Mouse (Mus musculus) brain, embryonic 14.5 days (tissue): ENCODE data around the gene Trpm5. TPM values are rescaled to one million over a fixed set of nuclear protein-coding genes. Genes with fewer than 3 reads are reported as not detected.
A peak's percentile ranks its signal among the peaks of the same experiment; 100 is the strongest.

Experiments
- DNase-seq: peaks from one replicate; pipeline ENCODE4 v3.0.0-alpha.2; 2011; ENCODE audit warnings: low read depth
- CTCF ChIP-seq: fragments of 200-500 bp; IDR thresholded peaks from 2 replicates; pipeline ENCODE4 v1.5.1; 2012; ENCODE audit warnings: inconsistent platforms, mild to moderate bottlenecking, moderate library complexity, borderline replicate concordance; ENCODE audit not compliant: insufficient read depth, insufficient read length; ENCODE audit errors: extremely low read depth
- POLR2A ChIP-seq: fragments of 200-500 bp; IDR thresholded peaks from 2 replicates; pipeline ENCODE4 v1.6.1; 2012; ENCODE audit warnings: mild to moderate bottlenecking, inconsistent platforms, borderline replicate concordance; ENCODE audit not compliant: poor library complexity, insufficient read depth, insufficient read length, severe bottlenecking; ENCODE audit errors: extremely low read depth
- polyA plus RNA-seq: library from polyadenylated mRNA; depleted of rRNA; stranded (reverse); fragments of >200 nt; gene quantifications from 2 replicates; pipeline ENCODE4 v1.2.3, GENCODE M21; 2012

Trpm5 gene
- polyA plus RNA-seq, 1 experiment, result 2.8 TPM

- TF ChIP-seq CTCF, result no peak
- TF ChIP-seq POLR2A, result no peak
- no peak for DNase-seq
Measured at GRCm38 (mm10) chr7:143055001-143055400, 39.4 kb downstream of the Trpm5 start.

GRCm38 (mm10) chr7:143054612-143054965 lies 39.9 kb downstream of the Trpm5 start:
- no peak for DNase-seq
- TF ChIP-seq POLR2A (no peak), CTCF (no peak)

DNA sequence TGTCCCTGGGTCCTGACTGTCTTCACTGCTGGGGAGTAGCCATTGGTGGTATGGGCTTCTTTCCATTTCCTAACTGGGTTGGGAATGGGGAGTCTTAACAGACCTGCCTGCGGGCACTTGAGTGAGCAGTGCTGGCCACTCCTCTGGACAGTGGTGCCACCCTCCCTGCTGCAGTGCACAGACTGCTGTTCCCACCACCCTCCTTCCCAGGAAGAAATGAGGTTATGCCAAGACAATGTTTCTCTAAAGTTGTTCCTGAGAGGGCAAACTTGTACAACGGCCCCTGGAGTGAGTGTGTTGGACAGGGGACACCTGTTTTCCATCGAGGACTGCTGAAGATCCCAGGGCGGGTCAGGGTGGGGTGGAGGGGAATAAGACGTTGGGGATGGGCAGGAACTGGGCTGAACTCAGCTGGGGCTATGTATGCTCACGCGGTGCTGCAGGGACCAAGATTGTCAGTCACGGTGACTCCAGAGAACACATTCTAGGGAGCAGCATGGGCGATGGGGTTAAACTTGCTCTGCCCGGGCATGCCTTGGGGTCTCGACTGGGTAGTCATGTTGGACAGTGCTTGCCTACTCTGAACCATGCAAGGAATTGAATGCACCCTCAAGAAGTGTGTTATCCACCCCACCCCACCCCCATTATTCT lies 40.4 kb downstream of the Trpm5 start:
- TF ChIP-seq CTCF (no peak), POLR2A (no peak)
- no peak for DNase-seq

DNA sequence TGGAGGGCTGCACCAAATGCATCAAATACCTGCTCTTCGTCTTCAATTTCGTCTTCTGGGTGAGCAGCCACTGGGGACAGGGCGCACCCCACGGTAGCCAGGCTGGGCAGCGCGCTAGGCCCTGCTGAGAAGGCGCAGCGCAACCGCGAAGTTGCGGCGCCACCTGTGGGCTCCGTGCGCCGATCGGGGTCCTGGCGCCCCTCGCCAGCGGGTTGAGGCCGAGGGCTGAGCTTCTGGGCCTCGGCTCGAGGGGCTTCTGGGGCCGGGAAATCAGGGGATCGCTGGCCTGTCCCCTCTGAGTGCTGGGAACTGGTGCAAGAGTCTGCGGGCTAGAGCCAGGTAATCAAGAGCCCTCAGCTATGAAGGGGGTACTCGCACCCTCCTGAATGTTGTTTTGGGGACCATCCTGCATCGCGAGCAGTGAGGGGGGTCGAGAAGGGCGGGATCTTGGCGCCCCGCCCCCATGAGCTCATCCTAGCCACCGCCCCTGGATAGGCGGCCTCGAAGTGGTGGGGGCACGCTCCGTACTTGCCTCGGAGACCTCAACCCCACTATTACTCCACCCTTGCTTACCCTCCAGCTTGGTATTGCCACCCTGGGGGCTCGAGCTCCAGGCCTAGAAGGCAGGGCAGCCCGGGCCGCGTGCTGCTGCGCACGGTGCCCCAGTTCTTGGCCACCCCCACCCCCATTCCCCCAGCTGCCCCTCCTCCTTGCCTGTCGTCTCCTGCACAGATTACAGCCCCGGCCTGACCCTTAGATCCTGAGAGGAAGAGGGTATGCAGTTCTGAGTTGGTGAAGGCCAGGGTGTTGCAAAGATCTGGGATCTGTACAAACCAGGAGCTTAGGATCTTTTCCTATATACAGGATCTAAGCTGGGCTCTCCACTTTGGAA lies 41.2 kb downstream of the Trpm5 start:
- peak; percentile 82 for DNase-seq
- TF ChIP-seq CTCF (no peak), POLR2A (no peak)

GRCm38 (mm10) chr7:143052626-143053007 lies 41.8 kb downstream of the Trpm5 start, which contains the start of gene Cd81:
Gene Cd81, plus strand, starts transcription at chr7:143052739.
- TF ChIP-seq CTCF (no peak), POLR2A (peak; percentile 90; the same call in 1 of the 2 replicates)
- peak; percentile 85 for DNase-seq

- DNase-seq, result no peak
- TF ChIP-seq POLR2A (no peak), CTCF (no peak)
Measured at GRCm38 (mm10) chr7:143051316-143051715, 43.1 kb downstream of the Trpm5 start.

DNA sequence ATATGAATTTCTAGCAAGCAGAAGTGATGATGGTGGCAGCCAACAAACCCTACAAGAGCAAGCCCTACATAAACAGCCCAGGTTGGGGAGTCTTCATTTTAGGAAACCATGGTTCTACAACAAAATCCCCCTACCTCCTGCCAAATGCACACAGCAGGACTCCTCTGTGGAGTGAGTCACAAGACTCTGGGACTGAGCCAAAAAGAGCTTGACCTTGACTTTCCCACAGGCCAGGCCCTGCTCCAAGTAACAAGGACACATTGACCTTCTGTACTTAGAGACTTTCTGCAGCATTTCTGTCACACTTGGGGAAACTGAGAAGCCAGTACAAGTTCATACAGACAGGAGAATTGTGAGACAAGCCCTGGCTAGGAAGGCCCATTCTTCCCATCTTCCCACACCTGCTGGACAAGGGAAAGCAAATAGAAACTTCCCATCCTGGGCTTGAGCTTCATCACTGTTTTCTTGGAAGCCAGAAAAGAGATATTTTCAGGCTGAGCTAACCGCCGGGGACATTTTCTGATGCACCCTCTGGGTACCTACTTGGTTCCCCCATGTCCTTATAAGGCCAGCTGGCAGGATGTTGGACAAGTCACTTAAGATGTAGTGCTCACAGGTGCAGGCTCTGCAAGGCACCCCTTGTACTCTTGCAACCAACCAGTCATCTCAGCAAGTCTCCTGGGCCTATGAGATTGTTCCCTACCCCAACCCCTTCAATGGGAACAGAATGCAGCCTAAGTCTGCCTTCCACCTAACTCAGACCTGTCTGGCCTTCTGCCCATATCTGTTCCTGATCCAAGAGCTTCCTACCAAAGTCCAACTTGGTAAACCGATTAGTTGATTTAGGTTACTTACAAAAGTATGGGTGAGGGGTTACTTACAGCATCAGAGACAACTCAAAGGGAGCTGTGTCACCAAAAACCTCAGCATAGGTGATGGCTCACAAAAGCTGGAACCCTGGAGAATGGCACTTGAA lies 44.3 kb downstream of the Trpm5 start:
- TF ChIP-seq POLR2A (no peak), CTCF (no peak)
- DNase-seq, result no peak

DNA sequence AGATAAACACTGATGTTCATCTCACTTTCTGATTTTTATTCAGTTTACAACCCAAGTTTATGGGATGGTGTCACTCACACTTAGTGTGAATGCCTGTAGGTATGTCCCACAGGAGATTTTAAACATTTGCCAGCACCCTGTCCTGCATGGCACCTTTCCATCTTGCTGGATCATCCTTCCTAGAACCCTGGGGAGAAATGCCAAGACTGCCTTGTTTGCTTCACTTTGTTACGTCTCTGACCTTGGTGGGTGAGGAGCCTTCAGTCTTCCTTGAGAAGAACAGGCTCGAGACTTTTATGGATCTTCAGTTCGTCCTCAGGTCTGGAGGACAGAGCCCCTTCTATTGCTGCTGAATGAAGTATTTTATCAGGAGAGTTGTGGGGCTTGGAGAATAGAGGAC lies 45.1 kb downstream of the Trpm5 start:
- TF ChIP-seq POLR2A (no peak), CTCF (no peak)
- DNase-seq, result no peak

- no peak for DNase-seq
- TF ChIP-seq POLR2A, result no peak
Measured at GRCm38 (mm10) chr7:143046358-143046757, 48.1 kb downstream of the Trpm5 start.

DNA sequence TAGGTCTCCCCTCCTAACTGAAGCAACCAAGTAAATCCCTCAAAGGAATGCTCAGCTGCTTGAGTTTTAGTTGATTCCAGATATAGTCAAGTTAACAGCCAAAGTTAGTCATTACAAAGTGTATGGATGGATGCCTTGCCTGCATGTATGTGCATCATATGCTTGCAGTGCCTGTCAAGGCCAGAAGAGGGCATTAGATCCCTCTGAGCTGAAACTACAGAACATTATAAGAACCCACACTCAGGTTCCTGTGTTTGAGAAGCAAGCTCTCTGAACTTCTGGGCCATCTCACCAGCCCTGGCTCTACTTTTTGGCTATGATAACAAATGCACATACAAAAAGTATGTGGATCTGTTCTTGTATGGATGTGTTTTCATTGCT lies 49.6 kb downstream of the Trpm5 start:
- TF ChIP-seq CTCF, result no peak; the same call in 1 of the 2 replicates
- no peak for TF ChIP-seq POLR2A
- no peak for DNase-seq
